Mouse (Mus musculus): ENCODE data around the gene Olfr825. TPM values are rescaled to one million over a fixed set of nuclear protein-coding genes. Genes with fewer than 3 reads are reported as not detected.
"Not testable (repeated sequence)": the region's sequence is repeated elsewhere in the genome, so short reads cannot be mapped to it uniquely, and the experiment has no call there.

The Olfr825 gene
- polyA plus RNA-seq (2014; fragmentation: Nextera tagmentation; extraction: Ambion mirVana), result not detected in 2 replicates

GRCm38 (mm10) chr10:130166666-130167065, at the start of gene Olfr825:
Gene Olfr825, minus strand, starts transcription at chr10:130166766.
- no peak for ATAC-seq (replicated peaks; ENCODE audit: insufficient number of reproducible peaks, low FRiP score, low TSS enrichment, low read depth)
- no peak within 1 kb of the TSS for H3K4me2 ChIP-seq (ENCODE audit: low read depth, low read length)
- no peaks in the 10 kb centered on the region for H3K36me3 ChIP-seq (replicated peaks; ENCODE audit: control insufficient read depth, insufficient read depth, low read depth, low read length)
- H3K27ac ChIP-seq (replicated peaks; ENCODE audit: low read depth, low read length), result no peak within 1 kb of the TSS
- H3K4me3 ChIP-seq (ENCODE audit: low read depth, low read length), result no peak within 1 kb of the TSS
- no peaks in the 10 kb centered on the region for H3K9me3 ChIP-seq (replicated peaks; ENCODE audit: control insufficient read depth, low read length)
- H3K9ac ChIP-seq (replicated peaks; ENCODE audit: low read length), result no peak within 1 kb of the TSS
- no peaks in the 10 kb centered on the region for H3K27me3 ChIP-seq (ENCODE audit: control insufficient read depth, insufficient read depth, low read length)
- no peaks in the 10 kb centered on the region for H3K4me1 ChIP-seq (ENCODE audit: control insufficient read depth, insufficient read depth, low read length)
- DNase-seq (ENCODE audit: low spot score), result no peak

- Histone ChIP-seq H3K36me3 (replicated peaks; ENCODE audit: control insufficient read depth, insufficient read depth, low read depth, low read length) (no peaks in the 10 kb centered on the region), H3K4me2 (ENCODE audit: low read depth, low read length) (no peak within 1 kb of the TSS), H3K4me1 (ENCODE audit: control insufficient read depth, insufficient read depth, low read length) (no peaks in the 10 kb centered on the region), H3K4me3 (ENCODE audit: low read depth, low read length) (no peak within 1 kb of the TSS), H3K9me3 (replicated peaks; ENCODE audit: control insufficient read depth, low read length) (no peaks in the 10 kb centered on the region), H3K27me3 (ENCODE audit: control insufficient read depth, insufficient read depth, low read length) (no peaks in the 10 kb centered on the region), H3K9ac (replicated peaks; ENCODE audit: low read length) (no peak within 1 kb of the TSS), H3K27ac (replicated peaks; ENCODE audit: low read depth, low read length) (no peak within 1 kb of the TSS)
- WGBS, result 88% methylated on average over 1 of the region's 1 CpGs
- ATAC-seq (replicated peaks; ENCODE audit: insufficient number of reproducible peaks, low FRiP score, low TSS enrichment, low read depth) (no peak), DNase-seq (ENCODE audit: low spot score) (no peak)
Measured at GRCm38 (mm10) chr10:130214303-130214702, 47.7 kb upstream of the Olfr825 start, which contains the start of gene Olfr827. Gene Olfr827, minus strand, starts transcription at chr10:130214403.

GRCm38 (mm10) chr10:130184086-130184485, 17.5 kb upstream of the Olfr825 start, which contains the start of gene Olfr826:
Gene Olfr826, minus strand, starts transcription at chr10:130184186.
- no peaks in the 10 kb centered on the region for H3K27me3 ChIP-seq (ENCODE audit: control insufficient read depth, insufficient read depth, low read length)
- H3K9me3 ChIP-seq (replicated peaks; ENCODE audit: control insufficient read depth, low read length), result no peaks in the 10 kb centered on the region
- ATAC-seq (replicated peaks; ENCODE audit: insufficient number of reproducible peaks, low FRiP score, low TSS enrichment, low read depth) (no peak), DNase-seq (ENCODE audit: low spot score) (no peak)
- no peak within 1 kb of the TSS for H3K4me3 ChIP-seq (ENCODE audit: low read depth, low read length)
- WGBS, result 82% methylated on average over 1 of the region's 1 CpGs
- H3K27ac ChIP-seq (replicated peaks; ENCODE audit: low read depth, low read length), result no peak within 1 kb of the TSS
- no peak within 1 kb of the TSS for H3K9ac ChIP-seq (replicated peaks; ENCODE audit: low read length)
- no peaks in the 10 kb centered on the region for H3K36me3 ChIP-seq (replicated peaks; ENCODE audit: control insufficient read depth, insufficient read depth, low read depth, low read length)
- H3K4me1 ChIP-seq (ENCODE audit: control insufficient read depth, insufficient read depth, low read length), result no peaks in the 10 kb centered on the region
- H3K4me2 ChIP-seq (ENCODE audit: low read depth, low read length), result no peak within 1 kb of the TSS

GRCm38 (mm10) chr10:130165196-130165595, 1.4 kb downstream of the Olfr825 start:
- Histone ChIP-seq H3K9me3 (replicated peaks; ENCODE audit: control insufficient read depth, low read length) (no peaks in the 10 kb centered on the region), H3K4me1 (ENCODE audit: control insufficient read depth, insufficient read depth, low read length) (no peaks in the 10 kb centered on the region), H3K9ac (replicated peaks; ENCODE audit: low read length) (no peak overlapping the region), H3K4me3 (ENCODE audit: low read depth, low read length) (no peak overlapping the region), H3K27me3 (ENCODE audit: control insufficient read depth, insufficient read depth, low read length) (no peaks in the 10 kb centered on the region), H3K36me3 (replicated peaks; ENCODE audit: control insufficient read depth, insufficient read depth, low read depth, low read length) (no peaks in the 10 kb centered on the region), H3K27ac (replicated peaks; ENCODE audit: low read depth, low read length) (no peak overlapping the region), H3K4me2 (ENCODE audit: low read depth, low read length) (no peak overlapping the region)
- DNase-seq (ENCODE audit: low spot score) (no peak), ATAC-seq (replicated peaks; ENCODE audit: insufficient number of reproducible peaks, low FRiP score, low TSS enrichment, low read depth) (no peak)

GRCm38 (mm10) chr10:130144121-130144520, 22.4 kb downstream of the Olfr825 start:
- WGBS, result 73% methylated on average over 5 of the region's 5 CpGs
- Histone ChIP-seq H3K4me1 (ENCODE audit: control insufficient read depth, insufficient read depth, low read length) (no peaks in the 10 kb centered on the region), H3K9me3 (replicated peaks; ENCODE audit: control insufficient read depth, low read length) (no peaks in the 10 kb centered on the region), H3K9ac (replicated peaks; ENCODE audit: low read length) (no peak overlapping the region), H3K36me3 (replicated peaks; ENCODE audit: control insufficient read depth, insufficient read depth, low read depth, low read length) (no peaks in the 10 kb centered on the region), H3K4me2 (ENCODE audit: low read depth, low read length) (no peak overlapping the region), H3K27ac (replicated peaks; ENCODE audit: low read depth, low read length) (no peak overlapping the region), H3K4me3 (ENCODE audit: low read depth, low read length) (no peak overlapping the region), H3K27me3 (ENCODE audit: control insufficient read depth, insufficient read depth, low read length) (no peaks in the 10 kb centered on the region)
- no peak for ATAC-seq (replicated peaks; ENCODE audit: insufficient number of reproducible peaks, low FRiP score, low TSS enrichment, low read depth)
- DNase-seq (ENCODE audit: low spot score), result no peak

- H3K9me3 ChIP-seq (replicated peaks; ENCODE audit: control insufficient read depth, low read length); H3K4me1 ChIP-seq (ENCODE audit: control insufficient read depth, insufficient read depth, low read length); H3K4me2 ChIP-seq (ENCODE audit: low read depth, low read length); H3K9ac ChIP-seq (replicated peaks; ENCODE audit: low read length); H3K27me3 ChIP-seq (ENCODE audit: control insufficient read depth, insufficient read depth, low read length); H3K4me3 ChIP-seq (ENCODE audit: low read depth, low read length); DNase-seq (ENCODE audit: low spot score); ATAC-seq (replicated peaks; ENCODE audit: insufficient number of reproducible peaks, low FRiP score, low TSS enrichment, low read depth); H3K27ac ChIP-seq (replicated peaks; ENCODE audit: low read depth, low read length); H3K36me3 ChIP-seq (replicated peaks; ENCODE audit: control insufficient read depth, insufficient read depth, low read depth, low read length): not testable (repeated sequence)
- 89% methylated on average over 5 of the region's 5 CpGs for WGBS
Measured at GRCm38 (mm10) chr10:130142481-130142880, 24.1 kb downstream of the Olfr825 start.

- H3K27me3 ChIP-seq (ENCODE audit: control insufficient read depth, insufficient read depth, low read length), result no peaks in the 10 kb centered on the region
- no peak overlapping the region for H3K27ac ChIP-seq (replicated peaks; ENCODE audit: low read depth, low read length)
- no peaks in the 10 kb centered on the region for H3K9me3 ChIP-seq (replicated peaks; ENCODE audit: control insufficient read depth, low read length)
- no peak overlapping the region for H3K4me3 ChIP-seq (ENCODE audit: low read depth, low read length)
- H3K36me3 ChIP-seq (replicated peaks; ENCODE audit: control insufficient read depth, insufficient read depth, low read depth, low read length), result no peaks in the 10 kb centered on the region
- DNase-seq (ENCODE audit: low spot score) (no peak), ATAC-seq (replicated peaks; ENCODE audit: insufficient number of reproducible peaks, low FRiP score, low TSS enrichment, low read depth) (no peak)
- H3K4me2 ChIP-seq (ENCODE audit: low read depth, low read length), result no peak overlapping the region
- no peaks in the 10 kb centered on the region for H3K4me1 ChIP-seq (ENCODE audit: control insufficient read depth, insufficient read depth, low read length)
- H3K9ac ChIP-seq (replicated peaks; ENCODE audit: low read length), result no peak overlapping the region
Measured at GRCm38 (mm10) chr10:130134811-130135210, 31.8 kb downstream of the Olfr825 start.

- H3K4me3 ChIP-seq (ENCODE audit: low read depth, low read length); ATAC-seq (replicated peaks; ENCODE audit: insufficient number of reproducible peaks, low FRiP score, low TSS enrichment, low read depth); H3K27me3 ChIP-seq (ENCODE audit: control insufficient read depth, insufficient read depth, low read length); H3K36me3 ChIP-seq (replicated peaks; ENCODE audit: control insufficient read depth, insufficient read depth, low read depth, low read length); H3K9me3 ChIP-seq (replicated peaks; ENCODE audit: control insufficient read depth, low read length); DNase-seq (ENCODE audit: low spot score); H3K4me2 ChIP-seq (ENCODE audit: low read depth, low read length); H3K4me1 ChIP-seq (ENCODE audit: control insufficient read depth, insufficient read depth, low read length); H3K27ac ChIP-seq (replicated peaks; ENCODE audit: low read depth, low read length); H3K9ac ChIP-seq (replicated peaks; ENCODE audit: low read length): not testable (repeated sequence)
Measured at GRCm38 (mm10) chr10:130129900-130130299, 36.7 kb downstream of the Olfr825 start, which contains the start of gene Olfr824. Gene Olfr824, minus strand, starts transcription at chr10:130130000.

Data from embryonic facial prominence, embryonic 11.5 days (tissue).